Mouse (Mus musculus) frontal cortex, postnatal 36 days (tissue): ENCODE data around the gene Paqr5.

ENCODE experiments used
- DNase-seq, 2 experiments: peaks; one replicate each; pipeline ENCODE4 v3.0.0; 2022; ENCODE audit warnings: low spot score in 2 of 2

The Paqr5 gene

GRCm38 (mm10) chr9:61960753-61961152 lies 65.9 kb downstream of the Paqr5 start:
- DNase-seq: no peak

GRCm38 (mm10) chr9:61959921-61960569 lies 66.6 kb downstream of the Paqr5 start:
- DNase-seq: no peak

- DNase-seq: no peak
Observed at GRCm38 (mm10) chr9:61954707-61955106, 71.9 kb downstream of the Paqr5 start.

DNA sequence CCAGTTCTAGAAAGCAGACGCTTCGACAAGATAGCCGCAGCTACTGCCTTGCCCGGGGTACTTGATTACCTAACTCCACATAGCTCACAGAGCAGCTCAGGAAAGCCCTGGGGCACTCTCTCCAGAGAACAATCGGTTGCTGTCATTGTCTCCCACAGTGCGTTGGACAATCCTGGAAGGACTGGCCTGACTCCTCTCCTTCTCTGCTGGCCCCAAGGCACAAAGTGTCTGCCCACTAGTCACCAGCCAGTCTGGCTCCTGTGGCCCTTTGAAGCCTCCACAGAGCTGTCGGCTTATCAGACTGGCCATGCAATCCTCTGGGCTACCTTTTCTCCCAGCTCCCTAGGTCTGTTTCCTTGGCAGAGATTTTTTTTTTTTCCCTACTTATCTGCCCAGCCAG lies 74.4 kb downstream of the Paqr5 start:
- DNase-seq: no peak

- peak; percentile 65 to 70 for DNase-seq
Observed at GRCm38 (mm10) chr9:61947402-61948346, 79.0 kb downstream of the Paqr5 start.

DNA sequence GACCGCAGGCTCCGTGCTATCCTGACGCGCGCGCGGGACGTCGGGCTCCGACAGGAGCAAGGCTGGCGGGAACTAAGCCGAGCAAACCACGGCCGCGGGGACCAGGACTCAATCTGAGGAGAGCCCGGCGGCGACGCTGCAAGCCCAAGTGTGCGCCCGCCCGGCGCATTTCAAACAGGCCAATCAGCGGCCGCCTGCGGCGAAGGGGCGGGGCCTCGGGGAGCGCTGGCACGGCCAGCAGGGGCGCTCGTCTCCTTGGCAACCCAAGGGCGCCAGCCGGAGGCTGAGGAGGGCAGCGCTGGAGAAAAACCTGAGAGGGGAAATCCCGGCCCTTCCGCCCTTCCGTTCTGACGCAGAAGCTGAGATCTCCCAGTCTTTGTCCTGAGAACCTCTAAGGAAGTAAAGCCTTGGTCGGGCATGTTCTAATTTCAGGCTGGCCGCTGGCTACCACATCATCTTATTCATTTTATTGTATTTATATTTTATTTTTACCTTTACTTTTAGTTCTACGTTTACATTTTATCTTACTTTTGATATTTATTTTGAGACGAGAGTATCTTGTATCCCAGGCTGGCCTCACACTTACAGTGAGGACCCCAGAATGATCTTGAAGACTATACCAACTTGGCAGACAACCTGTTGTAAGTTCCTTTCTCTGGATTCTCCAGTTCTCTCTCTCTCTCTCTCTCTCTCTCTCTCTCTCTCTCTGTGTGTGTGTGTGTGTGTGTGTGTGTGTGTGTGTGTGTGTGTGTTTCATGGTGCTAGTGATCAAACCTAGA lies 79.8 kb downstream of the Paqr5 start, which contains the start of gene Kif23:
Gene Kif23, minus strand, starts transcription at position 152 of the 779 bp plus-strand sequence.
- peak; percentile 92 to 95 for DNase-seq

DNA sequence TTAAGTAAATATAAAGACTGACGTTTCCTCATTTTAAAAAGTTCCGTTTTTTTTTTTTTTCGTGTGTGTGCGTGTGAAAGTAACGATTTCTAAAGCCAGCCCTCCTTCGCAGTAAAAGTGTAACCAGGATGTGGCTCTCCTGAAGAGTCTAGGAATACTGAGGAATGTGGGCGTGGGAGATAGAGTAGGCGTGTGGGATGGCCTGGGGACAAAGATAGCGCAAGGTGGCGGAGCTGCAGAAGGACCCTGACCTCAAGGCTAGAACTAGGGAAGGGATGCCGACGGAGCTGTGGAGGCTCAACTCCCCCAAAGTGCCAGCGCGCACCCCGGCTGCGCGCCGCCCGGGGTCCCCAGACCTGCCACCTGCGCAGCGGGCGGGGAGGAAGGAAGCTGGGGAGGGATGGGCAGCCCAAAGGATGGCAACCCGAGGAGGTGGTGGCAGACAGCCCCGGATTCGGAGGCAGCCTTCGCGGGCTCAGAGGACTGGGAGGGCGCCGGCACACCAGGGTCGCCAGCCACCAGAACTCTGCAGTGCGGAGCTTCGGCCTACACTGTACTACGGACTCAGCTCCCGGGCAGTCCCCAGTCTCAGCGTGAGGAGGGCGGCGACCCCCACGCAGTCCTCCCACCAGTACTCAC lies 80.6 kb downstream of the Paqr5 start:
- DNase-seq: no peak

DNA sequence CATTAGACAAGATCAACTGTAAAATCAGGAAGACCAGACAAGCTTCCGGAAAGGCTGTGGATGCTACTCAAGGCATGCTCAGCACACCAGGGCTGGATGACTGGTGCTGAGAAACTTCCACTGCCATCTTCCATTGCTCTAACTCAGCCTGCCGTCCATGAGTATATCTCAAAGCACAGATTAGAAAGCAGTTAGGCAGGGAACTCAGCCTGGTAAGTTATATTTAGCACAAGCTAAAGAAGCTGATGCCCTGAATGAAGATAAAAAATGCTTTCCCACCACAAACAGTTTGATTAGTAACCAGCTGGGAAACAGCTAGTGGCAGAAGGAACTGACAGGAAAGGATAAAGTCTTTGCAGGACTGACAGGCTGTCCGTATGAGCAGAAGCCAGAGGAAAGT lies 85.6 kb downstream of the Paqr5 start:
- no peak for DNase-seq

DNA sequence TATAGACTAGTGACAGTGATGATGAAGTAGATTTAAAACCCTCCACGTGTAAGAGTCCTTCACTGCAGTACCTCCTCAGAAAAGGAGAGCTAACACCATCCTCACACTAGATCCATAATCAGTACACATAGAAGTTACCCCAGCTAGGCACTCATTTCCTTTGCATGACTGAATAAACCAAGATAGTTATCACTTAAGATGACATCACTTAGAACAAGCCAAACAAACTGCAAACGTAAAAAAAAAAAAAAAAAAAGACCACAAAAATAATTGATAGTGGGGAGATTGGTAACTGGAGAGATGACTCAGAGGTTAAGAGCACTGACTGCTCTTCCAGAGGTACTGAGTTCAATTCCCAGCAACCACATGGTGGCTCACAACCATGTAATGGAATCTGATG lies 93.3 kb downstream of the Paqr5 start:
- no peak for DNase-seq

DNA sequence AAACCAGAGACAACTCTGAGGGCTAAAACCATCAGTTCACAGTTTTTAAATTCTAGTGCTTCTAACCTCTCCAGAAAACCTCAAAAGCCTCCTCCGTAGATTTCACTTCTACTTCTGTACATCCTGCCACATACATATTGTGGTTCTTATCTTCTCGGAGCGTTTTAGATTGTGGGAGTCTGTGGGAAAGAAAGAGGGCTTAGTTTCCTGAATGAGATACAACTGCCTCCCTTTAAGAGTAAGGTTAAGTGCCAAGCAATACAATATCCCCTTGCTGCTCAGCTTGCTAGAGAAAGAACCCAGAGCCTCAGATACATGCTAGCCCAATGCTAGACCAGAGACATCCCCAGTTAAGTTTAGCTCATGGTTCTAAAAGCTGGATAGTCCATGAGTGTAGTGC lies 94.6 kb downstream of the Paqr5 start:
- no peak for DNase-seq

DNA sequence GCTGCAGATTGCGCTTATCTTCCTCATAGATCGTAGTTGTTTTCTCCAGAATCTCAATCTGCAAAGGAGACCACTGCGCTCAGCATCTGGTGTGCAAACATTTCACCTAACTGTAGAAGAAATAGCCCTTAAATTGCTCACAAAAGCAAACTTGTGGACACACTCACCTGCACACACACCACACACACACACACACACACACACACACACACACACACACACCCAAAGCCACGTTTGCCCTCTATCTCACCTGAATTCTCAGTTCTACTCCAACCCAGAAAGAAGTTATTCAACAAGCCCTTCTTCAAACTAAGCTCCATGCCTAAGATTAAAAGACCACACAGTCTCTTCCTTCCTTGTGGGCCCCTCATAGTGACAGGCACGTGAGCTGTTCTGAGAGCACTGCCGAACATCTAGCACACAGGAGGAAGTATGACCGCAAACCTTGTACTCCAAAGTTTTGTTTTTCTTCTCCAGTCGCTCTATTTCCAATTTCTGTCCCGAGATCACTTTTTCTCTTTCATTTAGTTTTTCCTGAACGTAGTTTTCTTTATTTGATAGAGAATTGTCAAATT lies 101.5 kb downstream of the Paqr5 start:
- DNase-seq: no peak

DNA sequence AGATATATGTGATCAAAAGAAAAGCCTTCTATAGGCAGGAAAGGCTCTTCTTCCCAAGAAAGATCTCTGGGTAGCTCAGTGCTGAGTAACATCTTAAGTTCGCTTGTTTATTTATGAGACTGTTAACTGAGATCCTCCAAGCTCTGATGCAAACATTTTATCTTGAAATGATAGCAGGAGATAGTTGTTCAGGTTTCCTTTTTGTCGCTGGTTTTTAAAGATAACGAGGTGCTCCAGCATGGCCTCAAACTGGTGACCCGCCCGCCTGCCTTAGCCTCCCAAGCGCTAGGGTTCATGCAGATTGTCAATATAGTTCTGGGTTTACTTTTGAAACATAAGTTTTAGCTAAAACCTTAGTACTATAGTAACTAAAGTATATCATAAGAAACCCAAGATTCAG lies 106.3 kb downstream of the Paqr5 start:
- DNase-seq: no peak

DNA sequence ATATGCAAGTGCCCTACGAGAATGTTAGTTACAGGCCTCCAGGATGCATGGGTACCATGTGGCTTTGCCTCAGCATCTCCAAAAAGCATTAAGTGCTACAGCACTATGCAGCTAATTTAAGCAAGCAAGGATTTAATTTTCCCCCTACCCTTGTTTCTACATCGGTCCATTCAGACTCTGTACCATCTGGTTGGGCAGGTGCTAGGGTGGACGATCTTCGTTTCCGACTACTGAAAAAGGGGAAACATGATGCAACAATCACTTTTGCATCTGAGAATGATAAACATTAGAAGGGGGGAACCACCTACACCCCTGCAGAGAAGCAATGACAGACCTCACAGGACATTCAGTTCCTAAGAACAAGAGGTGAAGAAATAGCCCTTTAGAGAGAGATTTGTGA lies 107.2 kb downstream of the Paqr5 start:
- DNase-seq: no peak

- no peak for DNase-seq
Observed at GRCm38 (mm10) chr9:61917436-61917835, 109.2 kb downstream of the Paqr5 start.

DNA sequence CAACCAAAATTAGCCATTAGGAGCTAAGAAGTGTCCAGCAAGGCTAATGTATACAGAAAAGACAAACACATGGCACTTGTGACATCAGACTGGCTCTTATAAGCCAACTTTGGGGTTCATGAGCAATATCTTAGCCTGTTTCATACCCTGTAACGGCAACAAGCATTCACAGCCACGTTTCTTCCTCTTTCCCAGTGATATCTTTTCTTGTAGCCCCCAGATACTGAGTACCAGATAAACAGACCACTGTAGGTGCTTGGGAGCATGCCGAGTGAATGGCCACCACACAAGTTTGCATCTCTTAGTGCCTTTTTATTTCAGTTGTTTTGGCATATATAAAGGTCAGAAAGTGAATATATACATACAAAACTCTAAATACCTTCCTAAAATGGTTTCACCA lies 109.7 kb downstream of the Paqr5 start:
- no peak for DNase-seq

DNA sequence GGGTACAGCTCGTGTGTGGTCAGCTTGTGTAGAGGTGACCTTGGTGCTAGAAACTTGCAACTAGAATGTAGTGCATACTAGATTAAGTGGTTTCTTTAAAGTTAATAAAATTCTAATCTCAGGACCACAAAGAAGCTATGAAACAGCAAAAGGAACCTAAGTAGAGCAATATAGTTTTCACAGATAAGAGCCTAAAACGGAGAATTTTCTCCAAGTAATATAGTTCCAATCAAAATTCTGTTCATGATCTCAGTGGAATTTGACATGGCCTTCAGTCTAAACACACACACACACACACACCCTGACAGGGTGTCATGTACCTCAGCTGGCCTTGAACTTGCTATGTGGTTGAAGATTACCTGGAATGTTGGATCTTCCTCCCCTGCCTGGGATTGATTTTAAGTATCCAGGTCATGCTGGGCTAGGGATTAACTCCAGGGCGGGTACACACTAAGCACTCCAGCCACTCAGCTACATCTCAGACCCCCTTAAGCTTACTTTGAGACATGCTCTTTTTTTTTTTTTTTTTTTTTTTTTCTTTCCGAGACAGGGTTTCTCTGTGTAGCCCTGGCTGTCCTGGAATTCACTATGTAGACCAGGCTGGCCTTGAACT lies 111.2 kb downstream of the Paqr5 start:
- no peak for DNase-seq

GRCm38 (mm10) chr9:61914917-61915300 lies 111.7 kb downstream of the Paqr5 start:
- no peak for DNase-seq

- peak; percentile 97 to 98 for DNase-seq
Observed at GRCm38 (mm10) chr9:61914203-61914916, 112.3 kb downstream of the Paqr5 start, which contains the start of gene Rplp1. TSS of gene Rplp1 (minus strand) at chr9:61914542.

DNA sequence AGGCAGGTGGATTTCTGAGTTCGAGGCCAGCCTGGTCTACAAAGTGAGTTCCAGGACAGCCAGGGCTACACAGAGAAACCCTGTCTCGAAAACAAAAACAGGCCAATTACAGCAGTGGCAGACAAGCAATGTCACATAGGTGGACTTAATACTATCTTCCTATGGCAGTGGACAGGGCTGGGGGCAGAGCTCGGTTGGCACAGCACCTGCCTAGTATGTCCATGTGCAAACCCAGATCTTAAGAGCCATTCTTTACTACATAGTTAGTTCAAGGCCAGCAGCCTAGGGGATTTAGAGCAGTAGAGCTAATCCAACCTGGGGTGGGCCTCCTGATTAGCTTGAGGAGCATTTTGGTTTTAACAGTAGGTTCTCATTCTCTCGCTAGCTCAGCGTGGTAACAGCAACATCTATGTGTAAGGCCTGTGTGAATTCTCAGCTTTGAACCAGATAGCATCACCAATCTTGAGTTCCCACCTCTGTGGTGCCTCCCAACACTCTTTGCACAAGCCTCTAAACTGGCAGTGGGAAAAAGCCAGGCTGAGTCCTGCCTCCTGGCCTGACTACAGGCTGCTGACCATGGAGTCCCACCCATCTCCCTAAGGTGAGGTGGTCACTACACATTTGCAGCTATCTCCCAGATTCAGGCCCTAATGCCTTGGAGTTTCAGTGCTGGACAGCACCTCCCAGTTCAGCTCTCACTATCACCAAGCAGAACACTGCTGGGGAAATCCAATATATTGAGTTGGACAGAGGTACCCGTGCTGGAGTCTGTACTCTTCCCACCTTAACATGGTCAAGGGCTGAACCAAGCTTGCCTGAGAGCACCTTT lies 115.1 kb downstream of the Paqr5 start:
- DNase-seq: no peak
